Mouse (Mus musculus) MEL (cell line): ENCODE measurements around the gene Guca1a. TPM values are rescaled to one million over a fixed set of nuclear protein-coding genes. Genes with fewer than 3 reads are reported as not detected.

Experiments
- DNase-seq: peaks from one replicate; pipeline ENCODE4 v3.0.0; 2011; ENCODE audit warnings: low read depth, low spot score
- H3K27ac ChIP-seq: 2 replicates; pipeline ENCODE4 v1.5.1; 2012; ENCODE audit warnings: low read depth, mild to moderate bottlenecking, control low read depth, low read length, moderate library complexity; ENCODE audit not compliant: control insufficient read depth
- H3K27me3 ChIP-seq, 2 experiments: fragments of 150-350 bp in 1 of 2; sonication (generic) in 1 of 2; 2 replicates each; pipeline ENCODE4 v1.6.1; 2012; ENCODE audit warnings: low read length in 2 of 2, mild to moderate bottlenecking in 2 of 2, improper control_type of control experiment in 1 of 2, moderate library complexity in 1 of 2; ENCODE audit not compliant: insufficient read depth in 2 of 2, control insufficient read depth in 1 of 2
- H3K36me3 ChIP-seq, 2 experiments: 2 replicates each; pipeline ENCODE4 v1.6.1; 2012 to 2014; ENCODE audit warnings: low read length in 2 of 2, improper control_type of control experiment in 1 of 2, inconsistent platforms in 1 of 2, mild to moderate bottlenecking in 1 of 2; ENCODE audit not compliant: insufficient read depth in 2 of 2, control insufficient read depth in 1 of 2
- H3K4me1 ChIP-seq, 2 experiments: fragments of 150-350 bp in 1 of 2; sonication (generic) in 1 of 2; 2 replicates each; pipeline ENCODE4 v1.6.1; 2012; ENCODE audit warnings: low read length in 2 of 2, improper control_type of control experiment in 1 of 2, mild to moderate bottlenecking in 1 of 2; ENCODE audit not compliant: insufficient read depth in 2 of 2, control insufficient read depth in 1 of 2
- H3K4me3 ChIP-seq, 2 experiments: fragments of 150-350 bp in 1 of 2; sonication (generic) in 1 of 2; 2 replicates each; pipeline ENCODE4 v1.5.1; 2012; ENCODE audit warnings: low read depth in 2 of 2, low read length in 2 of 2, mild to moderate bottlenecking in 2 of 2, moderate library complexity in 2 of 2, control low read depth in 1 of 2, improper control_type of control experiment in 1 of 2; ENCODE audit not compliant: control insufficient read depth in 1 of 2, insufficient read depth in 1 of 2
- H3K79me2 ChIP-seq: 2 replicates; pipeline ENCODE4 v1.6.1; 2012; ENCODE audit warnings: mild to moderate bottlenecking, low read length, moderate library complexity; ENCODE audit not compliant: control insufficient read depth, poor library complexity, insufficient read depth
- H3K9ac ChIP-seq: 2 replicates; pipeline ENCODE4 v1.6.1; 2012; ENCODE audit warnings: low read depth, mild to moderate bottlenecking, control low read depth, low read length, moderate library complexity; ENCODE audit not compliant: control insufficient read depth, poor library complexity, severe bottlenecking
- H3K9me3 ChIP-seq: fragments of 150-350 bp; sonication (generic); replicated peaks from 2 replicates; pipeline ENCODE4 v1.6.1; 2012; ENCODE audit warnings: mild to moderate bottlenecking, low read length, improper control_type of control experiment, moderate library complexity; ENCODE audit not compliant: insufficient read depth
- BHLHE40 ChIP-seq: IDR thresholded peaks from 2 replicates; pipeline ENCODE4 v1.6.1; 2012; ENCODE audit warnings: low read depth, mild to moderate bottlenecking, inconsistent platforms, low read length, improper control_type of control experiment, borderline replicate concordance
- CHD2 ChIP-seq: IDR thresholded peaks from 2 replicates; pipeline ENCODE4 v1.6.1; 2011; ENCODE audit warnings: low read length, improper control_type of control experiment
- CTCF ChIP-seq, 3 experiments: IDR thresholded peaks in 2 of 3; conservative IDR thresholded peaks in 1 of 3; 2 replicates each; pipeline ENCODE4 v1.5.1; 2011 to 2012; ENCODE audit warnings: low read length in 3 of 3, low read depth in 2 of 3, mild to moderate bottlenecking in 2 of 3, improper control_type of control experiment in 1 of 3, inconsistent platforms in 1 of 3, mixed read lengths in 1 of 3, moderate library complexity in 1 of 3; ENCODE audit not compliant: control insufficient read depth in 1 of 3, insufficient read depth in 1 of 3, poor library complexity in 1 of 3, severe bottlenecking in 1 of 3
- E2F4 ChIP-seq: IDR thresholded peaks from 2 replicates; pipeline ENCODE4 v1.6.1; 2011; ENCODE audit warnings: low read depth, low read length, improper control_type of control experiment, borderline replicate concordance
- ELF1 ChIP-seq: IDR thresholded peaks from 2 replicates; pipeline ENCODE4 v1.6.1; 2014; ENCODE audit warnings: low read depth, mild to moderate bottlenecking, inconsistent platforms, low read length, improper control_type of control experiment, moderate library complexity
- EP300 ChIP-seq, 2 experiments: IDR thresholded peaks; 2 replicates each; pipeline ENCODE4 v1.6.1; 2011; ENCODE audit warnings: improper control_type of control experiment in 2 of 2, low read length in 2 of 2, low read depth in 1 of 2, mild to moderate bottlenecking in 1 of 2
- ETS1 ChIP-seq: IDR thresholded peaks from 2 replicates; pipeline ENCODE4 v1.6.1; 2012; ENCODE audit warnings: low read depth, mild to moderate bottlenecking, inconsistent platforms, low read length, improper control_type of control experiment, moderate library complexity
- MAFK ChIP-seq: IDR thresholded peaks from 2 replicates; pipeline ENCODE4 v1.6.1; 2011; ENCODE audit warnings: low read depth, mild to moderate bottlenecking, low read length, improper control_type of control experiment, borderline replicate concordance
- MEF2A ChIP-seq: IDR thresholded peaks from 2 replicates; pipeline ENCODE4 v1.6.1; 2014; ENCODE audit warnings: low read depth, mild to moderate bottlenecking, inconsistent platforms, low read length, improper control_type of control experiment; ENCODE audit not compliant: poor library complexity, insufficient replicate concordance, severe bottlenecking; ENCODE audit errors: extremely low read depth
- MYC ChIP-seq: IDR thresholded peaks from 2 replicates; pipeline ENCODE4 v1.6.1; 2011; ENCODE audit warnings: low read depth, mild to moderate bottlenecking, low read length, improper control_type of control experiment, moderate library complexity
- NRF1 ChIP-seq: IDR thresholded peaks from 2 replicates; pipeline ENCODE4 v1.6.1; 2014; ENCODE audit warnings: low read depth, mild to moderate bottlenecking, inconsistent platforms, low read length, improper control_type of control experiment, moderate library complexity; ENCODE audit not compliant: poor library complexity, insufficient read depth, severe bottlenecking
- POLR2A ChIP-seq, 2 experiments: IDR thresholded peaks; 2 replicates each; pipeline ENCODE4 v1.6.1; 2011 to 2012; ENCODE audit warnings: low read length in 2 of 2, mild to moderate bottlenecking in 2 of 2, control low read depth in 1 of 2, improper control_type of control experiment in 1 of 2, low read depth in 1 of 2, moderate library complexity in 1 of 2; ENCODE audit not compliant: control insufficient read depth in 1 of 2, insufficient read depth in 1 of 2, poor library complexity in 1 of 2
- POLR2AphosphoS5 ChIP-seq: IDR thresholded peaks from 2 replicates; pipeline ENCODE4 v1.6.1; 2012; ENCODE audit warnings: low read depth, borderline replicate concordance, mild to moderate bottlenecking, inconsistent platforms, low read length, moderate library complexity, mixed read lengths
- RAD21 ChIP-seq: IDR thresholded peaks from 2 replicates; pipeline ENCODE4 v1.6.1; 2011; ENCODE audit warnings: mild to moderate bottlenecking, low read depth, low read length, improper control_type of control experiment
- RCOR1 ChIP-seq: IDR thresholded peaks from 2 replicates; pipeline ENCODE4 v1.6.1; 2012; ENCODE audit warnings: low read depth, mild to moderate bottlenecking, inconsistent platforms, low read length, improper control_type of control experiment
- SIN3A ChIP-seq: IDR thresholded peaks from 2 replicates; pipeline ENCODE4 v1.6.1; 2012; ENCODE audit warnings: low read length, improper control_type of control experiment, inconsistent platforms
- TBP ChIP-seq: IDR thresholded peaks from 2 replicates; pipeline ENCODE4 v1.8.0; 2011; ENCODE audit warnings: low read depth, low read length, improper control_type of control experiment
- TCF12 ChIP-seq: IDR thresholded peaks from 2 replicates; pipeline ENCODE4 v1.6.1; 2014; ENCODE audit warnings: low read depth, mild to moderate bottlenecking, inconsistent platforms, low read length, improper control_type of control experiment, moderate library complexity
- USF1 ChIP-seq: IDR thresholded peaks from 2 replicates; pipeline ENCODE4 v1.6.1; 2014; ENCODE audit warnings: low read depth, mild to moderate bottlenecking, inconsistent platforms, low read length, improper control_type of control experiment, moderate library complexity
- ZC3H11A ChIP-seq: IDR thresholded peaks from 2 replicates; pipeline ENCODE4 v1.6.1; 2012; ENCODE audit warnings: low read depth, mild to moderate bottlenecking, inconsistent platforms, low read length, improper control_type of control experiment
- ZKSCAN1 ChIP-seq: IDR thresholded peaks from 2 replicates; pipeline ENCODE4 v1.6.1; 2012; ENCODE audit warnings: low read depth, mild to moderate bottlenecking, inconsistent platforms, low read length, improper control_type of control experiment, moderate library complexity
- ZNF384 ChIP-seq: IDR thresholded peaks from 2 replicates; pipeline ENCODE4 v1.6.1; 2012; ENCODE audit warnings: low read depth, mild to moderate bottlenecking, inconsistent platforms, low read length, improper control_type of control experiment
- polyA plus RNA-seq, 2 experiments: library from polyadenylated mRNA; stranded (reverse) in 1 of 2; unstranded in 1 of 2; fragments of >175 nt in 1 of 2; fragments of >200 nt in 1 of 2; gene quantifications; 2 replicates each; pipeline versions ENCODE4 v1.2.1 to v1.2.4; 2012; ENCODE audit warnings: low replicate concordance in 2 of 2, low read depth in 1 of 2; ENCODE audit not compliant: insufficient read length in 2 of 2, insufficient read depth in 1 of 2, missing spikeins in 1 of 2
- total RNA-seq: library from RNA; depleted of rRNA; stranded (reverse); fragments of 300-350 nt; gene quantifications from 2 replicates; pipeline ENCODE4 v1.2.3, GENCODE M21; 2012

The Guca1a gene
- total and polyA plus RNA-seq, 3 experiments, result 1.5 to 3.2 TPM; not detected in 1

- Histone ChIP-seq H3K9me3 (no peaks in the 10 kb centered on the region), H3K79me2 (no peaks in the 10 kb centered on the region), H3K27me3 (no peaks in the 10 kb centered on the region), H3K9ac (no peak overlapping the region), H3K27ac (no peak overlapping the region), H3K4me1 (no peaks in the 10 kb centered on the region), H3K36me3 (no peaks in the 10 kb centered on the region), H3K4me3 (no peak overlapping the region)
- DNase-seq, result no peak
- TF ChIP-seq BHLHE40 (no peak), MAFK (no peak), ZKSCAN1 (no peak), CHD2 (no peak), POLR2AphosphoS5 (no peak), ZC3H11A (no peak), RCOR1 (no peak), ZNF384 (no peak), EP300 (IDR thresholded peaks at IDR 0.05; ENCODE audit: low read depth in 1 of 2, low read length in 2 of 2) (no peak), TBP (no peak), USF1 (no peak), ETS1 (no peak), SIN3A (no peak), CTCF (IDR thresholded peaks at IDR 0.05 in 2 of 3, conservative IDR thresholded peaks at IDR 0.05 in 1 of 3; ENCODE audit: control insufficient read depth in 1 of 3, insufficient read depth in 1 of 3, low read depth in 2 of 3, low read length in 3 of 3, poor library complexity in 1 of 3, severe bottlenecking in 1 of 3) (no peak)
These were observed 17.1 kb downstream of the Guca1a start for GRCm38 (mm10) chr17:47383266-47383665.

GRCm38 (mm10) chr17:47381917-47382316 is 18.5 kb downstream of the Guca1a start:
- no peak overlapping the region for H3K4me3 ChIP-seq
- no peak for TF ChIP-seq CTCF (IDR thresholded peaks at IDR 0.05 in 2 of 3, conservative IDR thresholded peaks at IDR 0.05 in 1 of 3; ENCODE audit: control insufficient read depth in 1 of 3, insufficient read depth in 1 of 3, low read depth in 2 of 3, low read length in 3 of 3, poor library complexity in 1 of 3, severe bottlenecking in 1 of 3)
- no peak for TF ChIP-seq MEF2A
- TF ChIP-seq ZKSCAN1, result no peak
- TF ChIP-seq ZNF384, result no peak
- TF ChIP-seq RCOR1, result no peak
- no peak for TF ChIP-seq POLR2A (IDR thresholded peaks at IDR 0.05; ENCODE audit: control insufficient read depth in 1 of 2, insufficient read depth in 1 of 2, low read depth in 1 of 2, low read length in 2 of 2, poor library complexity in 1 of 2)
- no peak for TF ChIP-seq E2F4
- no peak for TF ChIP-seq RAD21
- TF ChIP-seq NRF1, result no peak
- TF ChIP-seq SIN3A, result no peak
- TF ChIP-seq ELF1, result no peak
- no peak for TF ChIP-seq MYC
- TF ChIP-seq TCF12, result no peak
- no peak for TF ChIP-seq BHLHE40
- TF ChIP-seq CHD2, result no peak
- TF ChIP-seq TBP, result no peak
- TF ChIP-seq MAFK, result no peak
- TF ChIP-seq, all 39 proteins: peak for 0
- DNase-seq, result no peak
- no peaks in the 10 kb centered on the region for H3K36me3 ChIP-seq
- no peaks in the 10 kb centered on the region for H3K4me1 ChIP-seq
- no peaks in the 10 kb centered on the region for H3K9me3 ChIP-seq
- H3K27me3 ChIP-seq, result no peaks in the 10 kb centered on the region
- H3K9ac ChIP-seq, result no peak overlapping the region
- H3K79me2 ChIP-seq, result no peaks in the 10 kb centered on the region
- no peak overlapping the region for H3K27ac ChIP-seq
